Mouse (Mus musculus): Measurements from ENCODE around the gene Fdxacb1.

Gene Fdxacb1

DNA sequence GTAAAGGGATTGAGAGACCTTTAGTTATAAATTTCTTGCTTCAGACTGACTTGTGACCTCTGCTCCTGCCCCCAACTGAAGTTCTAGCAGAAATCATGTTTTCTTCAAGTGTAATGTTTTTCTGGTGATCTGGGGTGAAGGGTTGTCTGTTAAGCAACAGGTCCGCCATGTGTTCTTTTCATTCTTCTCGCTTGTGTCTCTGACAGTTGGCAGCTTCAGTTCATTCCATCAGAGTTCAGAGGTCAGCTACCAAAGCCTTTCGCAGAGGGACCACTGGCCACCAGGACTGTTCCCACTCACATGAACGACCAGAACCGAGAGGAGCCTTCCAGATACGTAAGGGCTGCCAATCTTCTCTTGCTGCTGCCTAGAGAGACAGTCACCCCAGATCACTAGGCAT, 40.4 kb downstream of the Fdxacb1 start:
- no peak for DNase-seq

GRCm38 (mm10) chr9:50809146-50809545, 41.1 kb downstream of the Fdxacb1 start:
- no peak for DNase-seq

DNA sequence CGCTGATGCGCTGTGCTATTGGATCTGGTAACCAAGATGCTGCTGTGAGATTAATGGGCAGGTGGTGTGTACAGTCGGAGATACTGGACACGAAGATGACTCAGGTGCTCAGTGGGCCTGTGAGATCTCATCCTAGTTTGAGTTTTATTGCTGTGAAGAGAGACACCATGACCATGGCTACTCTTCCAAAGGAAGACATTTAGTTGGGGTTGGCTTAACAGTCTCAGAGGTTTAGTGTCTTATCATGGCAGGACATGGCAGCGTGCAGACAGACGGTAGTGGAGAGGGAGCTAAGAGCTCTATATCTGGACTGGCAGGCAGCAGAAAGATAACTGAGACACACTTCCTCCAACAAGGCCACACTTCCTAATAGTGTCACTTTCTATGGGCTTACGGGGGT, 43.2 kb downstream of the Fdxacb1 start:
- DNase-seq = no peak

- DNase-seq = no peak
Observed at GRCm38 (mm10) chr9:50811746-50812145, 43.7 kb downstream of the Fdxacb1 start.

DNA sequence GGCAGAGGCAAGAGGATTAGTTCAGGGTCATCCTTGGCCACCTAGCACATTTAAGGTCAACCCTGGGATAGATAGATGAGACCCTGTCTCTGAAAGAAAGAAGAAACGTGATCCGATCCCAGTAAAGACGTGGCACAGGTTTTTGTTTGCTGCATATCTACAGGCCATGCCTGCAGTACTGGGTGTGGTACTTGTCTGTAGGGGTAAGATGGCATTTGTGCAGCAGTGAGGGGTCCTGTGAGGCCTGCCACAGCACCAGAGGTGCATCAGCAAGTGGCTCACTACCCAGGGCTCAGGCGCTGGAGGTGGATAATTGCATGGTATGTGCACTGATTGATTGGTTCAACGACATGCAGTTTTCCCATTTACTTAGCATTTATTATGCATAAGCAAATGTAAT, 45.8 kb downstream of the Fdxacb1 start:
- DNase-seq = no peak

DNA sequence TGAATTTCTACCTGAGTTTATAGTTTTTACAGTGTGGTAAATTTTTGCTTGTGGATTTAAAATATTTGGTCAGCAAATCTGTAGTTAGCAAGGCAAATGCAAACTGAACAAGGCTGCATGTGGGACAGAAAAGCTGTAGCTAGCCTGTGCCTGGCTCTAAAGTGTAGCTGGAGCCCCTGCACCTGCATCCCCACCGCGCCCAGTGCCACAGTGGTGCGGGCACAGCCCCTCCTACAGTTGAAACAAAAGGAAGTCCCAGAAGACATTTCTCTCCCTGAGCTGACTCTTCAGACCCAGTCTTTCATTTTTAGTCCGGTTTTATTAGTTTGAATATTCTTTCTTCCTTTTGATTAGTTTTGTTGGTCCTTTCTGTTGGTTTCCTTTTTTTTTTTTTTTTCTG, 47.6 kb downstream of the Fdxacb1 start:
- DNase-seq = no peak

DNA sequence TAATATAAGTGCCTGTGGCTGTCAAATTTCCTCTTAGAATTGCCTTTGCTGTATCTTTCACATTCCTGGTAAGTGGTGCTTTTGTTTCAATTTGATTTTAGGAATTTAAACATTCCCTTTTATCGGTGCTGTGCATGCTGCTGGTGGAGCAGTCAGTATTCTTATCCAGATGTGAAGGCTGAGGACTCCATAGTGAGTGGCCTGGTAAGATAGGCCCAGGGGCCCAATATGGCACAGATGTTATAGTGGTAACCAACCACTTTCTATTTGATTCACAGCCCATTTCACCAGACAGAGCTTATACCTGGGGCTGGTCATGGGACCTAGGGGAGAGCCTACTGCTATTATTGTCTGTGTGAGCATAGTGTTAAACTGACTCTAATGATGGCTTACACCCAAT, 48.5 kb downstream of the Fdxacb1 start:
- DNase-seq = no peak

DNA sequence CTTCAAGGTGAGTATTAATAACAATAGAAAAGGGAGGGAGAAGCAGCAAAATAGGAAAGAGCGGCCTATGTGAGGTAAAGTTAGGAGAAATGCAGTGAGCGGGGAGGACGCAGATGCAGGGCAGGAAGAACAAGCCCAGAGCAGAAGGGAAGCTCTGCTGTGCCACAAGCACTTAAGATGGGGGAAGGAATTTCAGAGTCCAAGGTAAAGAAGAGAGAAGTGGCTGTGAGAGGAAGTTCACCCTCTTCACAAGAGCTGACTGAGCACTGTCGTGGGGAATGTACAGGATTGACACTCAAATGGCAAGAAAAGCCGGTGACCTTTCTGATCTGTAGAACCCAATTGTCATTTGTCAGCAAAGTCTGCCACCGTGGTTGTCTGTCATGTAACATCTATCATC, 50.0 kb downstream of the Fdxacb1 start:
- no peak for DNase-seq

- DNase-seq = no peak
Observed at GRCm38 (mm10) chr9:50819716-50820115, 51.7 kb downstream of the Fdxacb1 start.

GRCm38 (mm10) chr9:50821651-50822050, 53.6 kb downstream of the Fdxacb1 start:
- no peak for DNase-seq

- no peak for DNase-seq
Observed at GRCm38 (mm10) chr9:50822216-50822615, 54.2 kb downstream of the Fdxacb1 start.

All from cerebellum, postnatal 25 days (tissue).